Mouse (Mus musculus) myocyte (in vitro differentiated cells): ENCODE results near the gene Nktr.

Experiments
- E2F4 ChIP-seq: IDR thresholded peaks from one replicate; pipeline ENCODE4 v1.6.1; 2011; ENCODE audit warnings: mild to moderate bottlenecking, control low read depth, moderate library complexity; ENCODE audit not compliant: insufficient read depth
- MYOD1 ChIP-seq, 3 experiments: IDR thresholded peaks; one replicate each; pipeline ENCODE4 v1.6.1; 2011; ENCODE audit warnings: control low read depth in 2 of 3, low read depth in 2 of 3, mild to moderate bottlenecking in 2 of 3, moderate library complexity in 1 of 3; ENCODE audit not compliant: insufficient read length in 2 of 3, control insufficient read depth in 1 of 3
- POLR2A ChIP-seq: IDR thresholded peaks from one replicate; pipeline ENCODE4 v1.6.1; 2011; ENCODE audit warnings: low read depth, mild to moderate bottlenecking, control low read depth, moderate library complexity; ENCODE audit not compliant: insufficient read length
- POLR2AphosphoS2 ChIP-seq: IDR thresholded peaks from one replicate; pipeline ENCODE4 v1.6.1; 2011; ENCODE audit warnings: low read depth, control low read depth; ENCODE audit not compliant: insufficient read length
- USF1 ChIP-seq: IDR thresholded peaks from one replicate; pipeline ENCODE4 v1.6.1; 2011; ENCODE audit warnings: low read depth, mild to moderate bottlenecking, control low read depth, moderate library complexity

DNA sequence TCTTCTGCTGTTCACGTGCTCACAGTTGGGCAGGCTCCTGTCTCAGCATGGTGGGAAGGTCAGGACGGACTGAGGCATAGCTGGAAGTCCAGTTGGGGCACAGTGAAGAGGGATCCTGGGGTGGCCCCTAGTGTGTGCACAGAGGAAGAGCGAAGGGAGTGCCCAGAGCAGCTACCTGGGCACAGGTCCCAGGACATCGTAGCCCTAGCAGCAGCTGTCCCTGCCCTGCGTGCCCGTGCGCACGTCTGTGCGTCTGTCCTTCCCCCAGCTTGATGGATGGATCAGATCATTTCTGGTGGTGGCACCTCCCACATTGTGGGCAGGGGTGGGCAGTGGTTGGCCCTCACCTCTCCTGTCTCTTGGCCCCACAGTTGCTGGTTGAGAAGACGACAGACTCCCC lies 43.3 kb downstream of the Nktr start:
- no peak for TF ChIP-seq POLR2A
- TF ChIP-seq MYOD1 (IDR thresholded peaks at IDR 0.05; ENCODE audit: control insufficient read depth in 1 of 3, insufficient read length in 2 of 3, low read depth in 2 of 3), result no peak
- no peak for TF ChIP-seq E2F4
- peak; percentile 16 for TF ChIP-seq POLR2AphosphoS2
- TF ChIP-seq USF1, result no peak
